Mouse (Mus musculus) neural tube, embryonic 15.5 days (tissue): ENCODE measurements around the gene Ryk. TPM values are rescaled to one million over a fixed set of nuclear protein-coding genes. Genes with fewer than 3 reads are reported as not detected.

ENCODE experiments used
- ATAC-seq: fragments of 200-750 bp; cut with Nextera tagmentation; 2 replicates; pipeline ENCODE4 v1.8.0; 2017; ENCODE audit warnings: mild to moderate bottlenecking, moderate TSS enrichment, moderate library complexity; ENCODE audit not compliant: low FRiP score
- H3K27ac ChIP-seq: fragments of 300-500 bp; sonication (generic); replicated peaks from 2 replicates; pipeline ENCODE4 v1.5.1; 2015; ENCODE audit warnings: mild to moderate bottlenecking, inconsistent platforms
- H3K27me3 ChIP-seq: fragments of 300-500 bp; sonication (generic); replicated peaks from 2 replicates; pipeline ENCODE4 v1.6.1; 2015; ENCODE audit warnings: inconsistent platforms
- H3K36me3 ChIP-seq: fragments of 300-500 bp; sonication (generic); 2 replicates; pipeline ENCODE4 v1.6.1; 2015; ENCODE audit warnings: inconsistent platforms
- H3K4me1 ChIP-seq: fragments of 300-500 bp; sonication (generic); 2 replicates; pipeline ENCODE4 v1.6.1; 2015; ENCODE audit warnings: inconsistent platforms
- H3K4me2 ChIP-seq: fragments of 300-500 bp; sonication (generic); 2 replicates; pipeline ENCODE4 v1.6.1; 2015; ENCODE audit warnings: inconsistent platforms, mild to moderate bottlenecking, moderate library complexity
- H3K4me3 ChIP-seq: fragments of 300-500 bp; sonication (generic); replicated peaks from 2 replicates; pipeline ENCODE4 v1.5.1; 2015; ENCODE audit warnings: mild to moderate bottlenecking, inconsistent platforms
- H3K9ac ChIP-seq: fragments of 300-500 bp; sonication (generic); replicated peaks from 2 replicates; pipeline ENCODE4 v1.6.1; 2015; ENCODE audit warnings: mild to moderate bottlenecking, inconsistent platforms
- H3K9me3 ChIP-seq: fragments of 300-500 bp; sonication (generic); replicated peaks from 2 replicates; pipeline ENCODE4 v1.6.1; 2016; ENCODE audit warnings: inconsistent platforms
- WGBS: fragments of 180-500 bp; shearing (Covaris S2); methylation state at CpG from one replicate; pipeline ENCODE4 v1.1.7; 2015; ENCODE audit warnings: mixed read lengths; 5-methylcytosine and 5-hydroxymethylcytosine counted together
- polyA plus RNA-seq: library from polyadenylated mRNA; unstranded; fragments of >200 nt; fragmentation: Nextera tagmentation; extraction: Ambion mirVana; gene quantifications from 2 replicates; pipeline ENCODE4 v1.2.1, GENCODE M21; 2015

The Ryk gene
- polyA plus RNA-seq, 1 experiment from 2014 or later, result 9.7 TPM

DNA sequence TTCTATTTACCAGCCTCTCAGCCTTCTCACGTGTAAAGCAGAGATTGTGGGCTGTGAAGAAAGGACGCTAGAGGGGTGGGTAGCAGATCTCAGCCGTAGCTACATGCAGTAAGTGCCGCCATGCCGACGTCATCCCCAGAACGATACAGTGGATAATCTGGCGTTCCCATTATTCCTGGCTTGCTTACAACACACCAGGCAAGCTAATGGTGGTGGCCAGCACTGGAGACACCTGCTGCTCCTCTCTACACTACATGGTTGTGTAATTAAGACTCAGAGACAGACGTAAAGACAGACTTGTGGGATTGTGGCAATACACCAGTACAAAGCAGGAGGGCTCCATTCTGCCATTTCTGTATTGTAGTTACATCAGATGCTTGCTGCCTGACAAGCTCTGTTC lies 43.2 kb downstream of the Ryk start:
- no peak overlapping the region for H3K4me3 ChIP-seq

DNA sequence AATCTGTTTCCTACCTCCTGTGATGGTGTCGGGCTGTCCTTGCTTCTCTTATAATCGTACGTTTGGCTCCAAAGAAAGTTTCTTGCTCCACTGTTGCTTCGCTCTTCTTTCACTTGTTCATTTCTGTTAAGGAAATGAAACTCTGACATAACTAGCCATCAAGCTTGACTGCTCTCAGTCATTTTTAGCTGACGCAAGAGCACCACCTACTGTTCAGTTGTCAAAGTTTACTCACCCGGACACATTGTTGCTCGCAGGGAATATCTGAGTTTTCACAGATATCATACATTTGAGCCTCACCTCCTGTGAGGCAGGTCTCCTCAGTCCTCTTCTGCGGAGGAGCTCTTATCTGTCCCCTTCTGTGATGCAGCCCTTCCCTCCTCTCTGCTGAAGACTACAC lies 44.8 kb downstream of the Ryk start:
- no peaks in the 10 kb centered on the region for H3K4me1 ChIP-seq
- 73% methylated on average over 8 of the region's 8 CpGs for WGBS
- H3K4me2 ChIP-seq, result no peak overlapping the region
- H3K9ac ChIP-seq, result no peak overlapping the region
- no peak overlapping the region for H3K4me3 ChIP-seq
- peaks cover 23% of the 10 kb centered on the region for H3K36me3 ChIP-seq
- H3K9me3 ChIP-seq, result no peaks in the 10 kb centered on the region
- H3K27me3 ChIP-seq, result no peaks in the 10 kb centered on the region
- no peak; the same call in 1 of the 2 replicates for ATAC-seq
- H3K27ac ChIP-seq, result no peak overlapping the region

More for the DNA sequence above, 43.2 kb downstream of the Ryk start:
- H3K4me2 ChIP-seq, result no peak overlapping the region
- no peak overlapping the region for H3K9ac ChIP-seq
- no peaks in the 10 kb centered on the region for H3K27me3 ChIP-seq
- H3K27ac ChIP-seq, result no peak overlapping the region
- no peaks in the 10 kb centered on the region for H3K9me3 ChIP-seq
- no peak for ATAC-seq
- WGBS, result 80% methylated on average over 9 of the region's 9 CpGs
- H3K36me3 ChIP-seq, result peaks cover 25% of the 10 kb centered on the region
- H3K4me1 ChIP-seq, result no peaks in the 10 kb centered on the region

DNA sequence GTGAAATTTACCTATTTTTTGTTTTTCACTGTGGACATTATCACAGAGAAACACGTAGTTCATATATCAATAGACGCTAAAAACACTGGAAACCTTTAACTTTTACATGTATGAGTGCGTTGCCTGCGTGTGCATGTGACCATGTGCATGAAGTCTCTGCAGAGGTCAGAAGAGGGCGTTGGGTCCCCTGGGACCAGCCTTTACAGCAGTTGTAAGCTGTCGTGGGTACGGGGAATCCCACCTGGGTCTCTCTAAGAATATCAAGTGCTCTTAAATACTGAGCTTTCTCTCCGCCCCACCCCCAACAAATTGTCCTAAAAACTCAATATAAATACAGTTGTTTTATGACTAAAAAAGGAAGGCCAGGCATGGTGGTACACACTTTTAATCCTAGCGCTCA lies 50.0 kb downstream of the Ryk start:
- H3K9me3 ChIP-seq, result no peaks in the 10 kb centered on the region
- H3K27me3 ChIP-seq, result no peaks in the 10 kb centered on the region
- no peak overlapping the region for H3K27ac ChIP-seq
- no peak overlapping the region for H3K4me2 ChIP-seq
- no peaks in the 10 kb centered on the region for H3K4me1 ChIP-seq
- H3K4me3 ChIP-seq, result no peak overlapping the region
- 85% methylated on average over 9 of the region's 9 CpGs for WGBS
- no peak for ATAC-seq
- H3K36me3 ChIP-seq, result peaks cover 28% of the 10 kb centered on the region
- no peak overlapping the region for H3K9ac ChIP-seq

DNA sequence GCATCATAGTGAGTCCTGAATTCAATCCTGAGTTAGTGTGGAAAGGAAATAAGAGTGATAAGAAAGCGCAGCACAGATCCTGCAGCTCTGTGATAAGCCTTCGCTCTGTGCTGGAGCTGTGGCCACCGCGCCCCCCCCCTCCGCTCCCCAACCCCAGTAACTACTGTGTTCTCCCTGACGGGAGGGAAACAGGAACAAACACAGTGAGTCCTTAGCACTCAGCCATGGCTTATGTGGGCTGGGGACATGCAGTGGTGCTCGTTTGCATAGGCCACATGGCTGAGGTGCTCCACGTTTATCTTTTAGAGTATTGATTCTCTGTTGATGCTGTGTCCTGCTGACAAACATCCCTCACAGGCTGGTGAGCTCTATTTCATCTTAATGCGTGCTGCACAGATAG lies 55.4 kb downstream of the Ryk start:
- Histone ChIP-seq H3K4me2 (no peak overlapping the region), H3K27ac (no peak overlapping the region), H3K4me3 (no peak overlapping the region), H3K36me3 (peaks cover 32% of the 10 kb centered on the region), H3K4me1 (no peaks in the 10 kb centered on the region), H3K9me3 (no peaks in the 10 kb centered on the region), H3K27me3 (no peaks in the 10 kb centered on the region), H3K9ac (no peak overlapping the region)
- ATAC-seq, result no peak
- 80% methylated on average over 9 of the region's 9 CpGs for WGBS

DNA sequence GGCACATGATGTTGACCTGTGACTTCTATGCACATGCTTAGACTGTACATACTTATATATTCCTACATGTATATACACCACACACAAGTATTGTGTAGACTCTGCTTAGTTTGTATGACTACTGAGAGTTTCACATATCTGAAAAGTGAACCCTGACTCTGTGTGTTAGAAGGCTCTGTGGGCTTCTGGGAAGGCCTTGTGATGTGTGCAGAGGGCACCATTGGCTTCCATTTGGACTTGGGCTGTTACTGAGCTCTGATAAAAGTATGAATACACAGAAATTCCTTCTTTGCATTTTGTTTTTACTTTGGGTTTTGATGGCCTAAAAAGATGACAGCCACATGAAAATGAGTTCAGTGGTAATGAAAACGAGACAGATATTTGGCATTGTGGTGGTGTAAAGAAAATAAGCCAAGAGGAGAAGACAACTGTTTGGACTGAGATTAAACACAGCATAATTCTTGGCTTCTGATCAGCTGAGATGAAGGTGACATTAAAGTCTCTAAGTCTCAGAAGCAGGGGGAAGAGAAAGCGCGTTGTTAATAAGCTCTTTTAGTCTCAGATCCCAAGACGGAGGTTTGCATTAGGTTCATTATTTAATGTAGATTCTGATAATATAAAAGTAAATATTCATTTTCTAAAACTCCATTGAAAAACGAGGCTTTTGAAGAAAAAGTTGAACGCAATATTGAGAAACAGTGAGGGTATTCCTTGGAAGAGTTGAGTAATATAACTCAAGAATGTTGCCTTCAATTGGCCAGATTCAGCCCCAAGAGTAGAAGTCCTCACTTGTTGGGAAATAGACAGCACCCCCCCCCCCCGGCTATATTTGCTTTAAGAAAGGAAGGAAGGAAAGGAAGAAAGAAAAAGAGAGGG lies 58.0 kb downstream of the Ryk start:
- Histone ChIP-seq H3K4me2 (no peak overlapping the region), H3K27me3 (no peaks in the 10 kb centered on the region), H3K36me3 (peaks cover 20% of the 10 kb centered on the region), H3K4me1 (no peaks in the 10 kb centered on the region), H3K4me3 (no peak overlapping the region), H3K9me3 (no peaks in the 10 kb centered on the region), H3K27ac (no peak overlapping the region), H3K9ac (no peak overlapping the region)
- WGBS, result 89% methylated on average over 7 of the region's 7 CpGs
- no peak for ATAC-seq

DNA sequence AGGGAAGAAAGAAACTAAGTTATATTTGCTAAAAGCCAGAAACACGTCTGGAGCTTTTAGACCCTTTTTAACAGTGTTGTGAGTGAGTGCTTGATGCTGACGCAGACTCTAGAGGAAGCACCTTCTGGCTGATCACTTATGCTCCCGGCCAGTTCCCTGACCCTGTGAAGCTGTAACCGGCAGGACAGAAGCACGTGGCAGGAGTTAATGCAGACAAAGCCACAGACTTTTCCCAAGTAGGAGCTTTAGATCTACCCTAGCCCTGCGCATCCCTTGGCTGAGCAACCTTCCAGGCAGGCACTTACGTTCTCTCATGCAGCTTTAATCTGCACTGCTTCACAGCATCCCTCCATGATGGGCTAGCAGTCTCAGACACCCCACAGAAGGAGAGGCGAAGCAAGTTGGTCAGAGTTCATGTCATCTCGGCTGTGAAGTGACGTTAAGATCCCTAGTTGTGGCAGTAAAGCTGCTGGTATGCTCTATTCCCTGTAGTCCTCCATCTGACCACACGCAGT lies 58.7 kb downstream of the Ryk start:
- Histone ChIP-seq H3K4me1 (no peaks in the 10 kb centered on the region), H3K4me2 (no peak overlapping the region), H3K4me3 (no peak overlapping the region), H3K9ac (no peak overlapping the region), H3K9me3 (no peaks in the 10 kb centered on the region), H3K36me3 (peaks cover 23% of the 10 kb centered on the region), H3K27ac (no peak overlapping the region), H3K27me3 (no peaks in the 10 kb centered on the region)
- 87% methylated on average over 11 of the region's 11 CpGs for WGBS
- ATAC-seq, result no peak

DNA sequence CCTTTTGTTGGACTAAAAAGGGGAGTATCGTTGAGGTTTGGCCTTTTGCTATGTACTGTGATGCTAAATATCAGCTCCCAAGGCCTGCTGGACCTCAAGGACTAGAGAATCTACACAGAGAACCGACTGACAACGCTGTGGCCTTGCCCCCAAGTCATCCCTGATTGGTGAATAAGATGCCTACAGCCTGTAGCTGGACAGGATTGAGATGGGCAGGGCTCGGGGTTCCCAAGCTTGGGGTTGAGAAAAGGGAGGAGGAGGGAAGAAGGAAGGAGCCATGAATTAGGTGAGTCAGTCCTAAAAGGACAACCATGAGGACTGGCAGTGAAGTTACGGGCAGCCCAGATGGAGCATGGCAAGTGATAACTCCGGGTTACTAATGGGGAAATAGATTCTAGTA lies 65.2 kb downstream of the Ryk start:
- peaks cover 28% of the 10 kb centered on the region for H3K36me3 ChIP-seq
- WGBS, result 95% methylated on average over 6 of the region's 6 CpGs

DNA sequence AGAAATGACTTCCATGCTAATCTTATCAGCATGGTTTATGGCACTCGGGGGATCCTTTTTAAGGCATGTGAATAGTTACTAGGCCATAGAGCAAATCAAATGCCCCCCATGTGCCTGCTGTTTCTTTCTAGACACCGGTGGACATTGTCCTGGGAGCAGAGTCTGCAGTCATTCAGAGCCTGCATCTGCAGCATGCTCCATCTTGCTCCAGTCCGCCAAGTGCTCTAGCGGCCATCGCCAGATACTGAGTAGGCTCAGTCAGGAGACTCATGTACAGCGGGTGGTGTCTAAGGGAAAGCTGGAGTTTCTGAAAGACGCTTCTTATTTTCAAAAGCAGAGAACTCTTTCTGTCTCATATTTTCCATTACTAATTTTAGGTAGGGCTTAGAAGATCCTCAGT lies 67.6 kb downstream of the Ryk start:
- no peak overlapping the region for H3K4me3 ChIP-seq
- WGBS, result 74% methylated on average over 7 of the region's 7 CpGs
- H3K36me3 ChIP-seq, result peaks cover 44% of the 10 kb centered on the region
- H3K9ac ChIP-seq, result no peak overlapping the region
- H3K4me2 ChIP-seq, result no peak overlapping the region
- ATAC-seq, result no peak
- no peak overlapping the region for H3K27ac ChIP-seq
- H3K9me3 ChIP-seq, result no peaks in the 10 kb centered on the region
- H3K27me3 ChIP-seq, result no peaks in the 10 kb centered on the region
- no peaks in the 10 kb centered on the region for H3K4me1 ChIP-seq

More for the DNA sequence above, 65.2 kb downstream of the Ryk start:
- H3K4me1 ChIP-seq, result no peaks in the 10 kb centered on the region
- H3K9me3 ChIP-seq, result no peaks in the 10 kb centered on the region
- no peak overlapping the region for H3K9ac ChIP-seq
- H3K27me3 ChIP-seq, result no peaks in the 10 kb centered on the region
- no peak overlapping the region for H3K4me3 ChIP-seq
- ATAC-seq, result no peak
- H3K4me2 ChIP-seq, result no peak overlapping the region
- H3K27ac ChIP-seq, result no peak overlapping the region

DNA sequence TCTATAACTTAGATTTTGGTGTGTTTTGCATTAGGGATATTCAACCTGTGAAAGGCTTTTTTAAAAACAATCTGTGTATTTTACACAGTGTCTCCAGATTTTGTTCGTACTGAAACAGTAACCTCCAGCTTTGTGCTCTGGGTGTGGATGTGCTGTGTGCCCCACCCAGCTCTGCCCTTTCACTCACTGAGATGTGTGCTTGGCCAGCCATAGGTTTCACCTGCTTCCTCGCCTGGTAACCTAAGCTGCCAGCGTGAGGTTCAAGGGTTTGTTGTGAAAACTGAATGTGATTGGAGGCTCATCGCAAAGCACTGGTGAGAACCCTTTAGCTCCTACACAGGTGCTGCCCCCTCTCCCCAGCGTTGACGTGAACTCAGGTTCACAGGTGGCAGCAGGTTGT lies 70.2 kb downstream of the Ryk start:
- no peak for ATAC-seq
- 93% methylated on average over 6 of the region's 6 CpGs for WGBS
- Histone ChIP-seq H3K4me3 (no peak overlapping the region), H3K27ac (no peak overlapping the region), H3K9me3 (no peaks in the 10 kb centered on the region), H3K4me2 (no peak overlapping the region), H3K4me1 (no peaks in the 10 kb centered on the region), H3K9ac (no peak overlapping the region), H3K36me3 (peaks cover 44% of the 10 kb centered on the region), H3K27me3 (no peaks in the 10 kb centered on the region)

DNA sequence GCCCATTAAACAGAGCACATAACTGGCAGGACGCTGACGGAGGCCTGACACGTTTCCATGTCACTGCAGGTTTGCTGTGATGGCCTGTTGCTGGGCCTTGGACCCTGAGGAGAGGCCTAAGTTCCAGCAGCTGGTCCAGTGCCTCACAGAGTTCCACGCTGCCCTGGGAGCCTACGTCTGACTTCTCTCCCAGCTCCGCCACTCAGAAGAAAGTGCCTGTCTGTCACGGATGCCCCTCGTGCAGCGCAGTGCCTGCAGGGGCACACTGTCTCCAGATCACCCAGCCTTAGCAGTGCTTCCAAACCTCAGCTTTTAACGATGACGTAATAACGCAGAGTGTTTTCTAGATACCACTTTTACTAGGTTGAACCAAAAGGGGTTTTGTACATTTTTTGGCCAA lies 72.1 kb downstream of the Ryk start:
- Histone ChIP-seq H3K4me1 (no peaks in the 10 kb centered on the region), H3K4me3 (no peak overlapping the region), H3K27me3 (no peaks in the 10 kb centered on the region), H3K9ac (no peak overlapping the region), H3K36me3 (peaks cover 55% of the 10 kb centered on the region), H3K4me2 (no peak overlapping the region), H3K9me3 (no peaks in the 10 kb centered on the region), H3K27ac (no peak overlapping the region)
- WGBS, result 93% methylated on average over 12 of the region's 12 CpGs
- ATAC-seq, result no peak

DNA sequence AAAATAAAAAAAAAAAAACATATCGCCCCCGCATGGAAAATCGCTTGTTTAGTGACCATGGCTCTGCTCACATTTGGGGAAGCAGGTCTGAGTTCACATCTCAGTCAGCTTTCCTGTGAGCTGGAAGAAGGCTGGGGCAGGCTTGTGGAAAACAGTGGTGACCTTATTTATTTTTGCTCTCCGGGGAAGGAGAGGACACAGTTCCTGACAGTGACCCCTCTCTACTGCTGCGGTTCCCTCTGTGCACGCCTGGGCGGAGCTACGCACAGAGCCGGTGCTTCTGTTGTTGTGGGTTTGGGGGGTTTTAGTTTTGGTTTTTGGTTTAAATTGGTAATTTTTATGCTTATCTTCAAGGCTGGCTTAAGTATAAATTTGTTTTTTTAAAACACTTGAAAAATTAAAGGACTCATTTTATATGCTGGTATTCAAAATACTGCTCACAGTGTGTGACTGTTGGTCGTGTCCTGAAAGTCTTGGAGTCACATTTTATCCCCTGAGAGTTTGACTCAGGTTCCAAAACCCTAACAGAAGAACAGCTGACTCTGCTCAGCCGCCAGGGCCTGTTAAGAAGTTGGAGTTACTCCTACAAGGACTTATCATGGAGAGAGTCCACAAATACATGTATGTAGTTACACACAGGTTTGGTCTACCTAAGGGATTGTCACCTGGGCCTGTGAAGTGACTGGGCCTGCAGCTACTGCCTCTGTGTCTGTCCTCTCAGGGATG lies 73.0 kb downstream of the Ryk start:
- 94% methylated on average over 11 of the region's 11 CpGs for WGBS
- Histone ChIP-seq H3K9me3 (no peaks in the 10 kb centered on the region), H3K27me3 (no peaks in the 10 kb centered on the region), H3K4me3 (no peak overlapping the region), H3K4me2 (no peak overlapping the region), H3K4me1 (no peaks in the 10 kb centered on the region), H3K36me3 (peaks cover 53% of the 10 kb centered on the region), H3K9ac (no peak overlapping the region), H3K27ac (no peak overlapping the region)
- ATAC-seq, result no peak

DNA sequence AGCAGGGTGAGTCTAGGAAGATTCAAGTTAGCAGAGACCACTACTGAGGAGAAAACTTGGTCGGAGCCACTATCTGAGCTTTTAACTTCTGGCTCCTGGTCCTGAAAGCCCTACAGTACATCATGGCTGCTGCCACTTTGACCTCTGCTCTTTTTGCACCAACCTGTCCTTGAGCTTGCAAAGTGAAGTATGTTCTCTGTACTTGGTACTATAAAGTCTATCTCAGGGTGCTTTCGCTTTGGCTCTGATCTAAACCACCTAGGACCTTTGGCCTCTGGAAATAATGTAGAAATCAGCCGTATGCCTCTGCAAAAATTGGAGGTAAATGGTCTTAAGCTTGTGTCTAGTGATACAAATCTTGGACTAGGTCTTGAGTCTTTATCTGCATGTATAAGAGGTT lies 76.8 kb downstream of the Ryk start:
- H3K36me3 ChIP-seq, result peaks cover 31% of the 10 kb centered on the region
- H3K4me3 ChIP-seq, result no peak overlapping the region
- no peak for ATAC-seq
- no peaks in the 10 kb centered on the region for H3K9me3 ChIP-seq
- no peak overlapping the region for H3K27ac ChIP-seq
- H3K4me2 ChIP-seq, result no peak overlapping the region
- 99% methylated on average over 3 of the region's 3 CpGs for WGBS
- H3K9ac ChIP-seq, result no peak overlapping the region
- no peaks in the 10 kb centered on the region for H3K4me1 ChIP-seq
- no peaks in the 10 kb centered on the region for H3K27me3 ChIP-seq
